Mouse (Mus musculus) A20 (cell line): ENCODE results near the gene Fmo1.

Experiments used
- DNase-seq: peaks from one replicate; pipeline ENCODE4 v3.0.0-alpha.2; 2011; ENCODE audit warnings: low read depth, low spot score

The Fmo1 gene

DNA sequence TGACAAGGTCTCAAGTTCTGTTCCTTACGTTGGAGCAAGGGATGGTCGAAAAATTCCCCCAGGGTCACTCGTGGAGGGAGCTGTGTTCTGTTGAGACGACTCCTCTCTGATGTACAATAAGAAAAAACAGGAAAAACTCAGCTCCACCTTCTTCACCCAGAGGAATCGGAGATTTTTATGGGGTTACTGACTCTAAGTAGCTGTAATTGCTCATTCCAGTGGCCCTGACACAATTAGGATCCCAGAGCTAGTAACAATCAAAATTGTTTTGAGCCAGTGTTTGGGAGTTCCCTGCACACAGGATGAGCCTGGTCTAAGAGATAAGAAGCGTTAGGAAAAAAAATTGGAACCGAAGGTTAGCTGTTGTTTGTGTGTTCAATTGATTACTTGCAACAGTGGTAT is at the start of gene Fmo1:
Gene Fmo1 (minus strand): TSS at position 331 of the 402 bp plus-strand sequence.
- no peak for DNase-seq

GRCm38 (mm10) chr1:162914932-162915556 is 48.6 kb upstream of the Fmo1 start:
- no peak for DNase-seq

GRCm38 (mm10) chr1:162912085-162912484 is 45.7 kb upstream of the Fmo1 start:
- DNase-seq: no peak

DNA sequence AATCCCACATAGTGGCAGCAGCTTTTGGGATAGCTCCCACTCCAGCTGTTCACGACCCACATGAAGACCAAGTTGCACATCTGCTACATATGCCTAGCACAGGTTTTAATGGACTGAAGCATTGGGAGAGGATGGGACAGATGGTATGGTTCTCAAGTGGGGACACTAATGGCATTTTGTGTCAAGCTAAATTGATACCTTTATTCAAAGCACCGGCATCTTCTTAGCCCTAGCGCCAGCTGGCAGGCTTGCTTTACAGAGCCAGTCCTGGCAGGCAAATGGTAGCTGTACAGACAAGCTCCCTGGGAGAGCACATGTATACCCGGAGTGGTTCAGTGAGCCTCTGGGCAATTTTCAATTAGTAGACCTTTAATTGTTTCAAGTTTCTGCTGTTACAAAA is 35.5 kb upstream of the Fmo1 start:
- DNase-seq: no peak

DNA sequence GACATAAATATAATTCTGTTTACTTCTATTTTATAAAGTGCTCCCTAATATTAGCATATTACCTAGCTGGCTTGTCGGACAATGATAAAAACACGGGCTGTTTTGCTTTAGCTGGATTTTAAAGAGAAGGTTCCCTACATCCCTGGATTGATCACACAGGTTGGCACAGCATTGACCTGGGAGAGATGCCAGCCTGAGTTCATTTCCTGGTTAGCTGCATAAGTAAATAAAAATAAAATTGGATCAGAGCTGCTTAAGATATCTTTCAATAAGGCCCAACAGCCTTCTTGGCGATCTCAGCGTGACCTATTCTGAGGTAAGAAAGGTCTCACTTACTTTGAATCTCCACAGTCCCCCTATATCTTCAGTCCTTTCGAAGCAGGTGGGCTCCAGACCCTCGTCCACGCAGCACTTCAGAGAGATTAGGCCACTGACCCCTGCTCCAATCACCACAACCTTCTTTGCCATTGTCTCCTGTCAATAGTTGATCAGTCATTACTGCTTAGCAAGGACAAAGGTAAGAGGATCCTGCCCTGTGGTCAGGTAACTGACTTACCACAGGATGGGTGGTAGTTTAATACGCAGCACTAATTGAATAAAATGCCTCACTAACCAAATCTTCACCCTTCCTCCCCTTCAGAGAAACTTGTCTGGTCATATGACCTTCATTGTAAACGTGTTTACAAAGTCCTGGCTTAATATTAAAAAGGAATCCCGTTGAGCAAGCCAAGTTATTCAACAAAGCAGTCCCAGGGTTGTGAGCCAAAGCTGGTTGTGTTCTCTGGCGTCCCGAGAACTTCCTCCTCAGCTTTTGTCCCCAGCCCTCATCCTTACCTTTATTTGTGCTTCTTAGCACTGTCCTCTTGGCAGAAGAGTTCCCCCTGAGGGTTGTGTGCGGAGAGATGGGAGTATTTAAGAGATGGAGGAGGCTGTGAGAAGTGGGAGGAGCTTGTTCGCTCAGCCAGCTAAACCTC is 31.7 kb upstream of the Fmo1 start, which contains the start of gene Fmo2:
Gene Fmo2 (minus strand): TSS at position 889 of the 974 bp plus-strand sequence.
- DNase-seq: no peak

- peak; percentile 43 for DNase-seq
These were observed 29.5 kb upstream of the Fmo1 start for GRCm38 (mm10) chr1:162895900-162896299.

GRCm38 (mm10) chr1:162893014-162893413 is 26.6 kb upstream of the Fmo1 start:
- DNase-seq: no peak

DNA sequence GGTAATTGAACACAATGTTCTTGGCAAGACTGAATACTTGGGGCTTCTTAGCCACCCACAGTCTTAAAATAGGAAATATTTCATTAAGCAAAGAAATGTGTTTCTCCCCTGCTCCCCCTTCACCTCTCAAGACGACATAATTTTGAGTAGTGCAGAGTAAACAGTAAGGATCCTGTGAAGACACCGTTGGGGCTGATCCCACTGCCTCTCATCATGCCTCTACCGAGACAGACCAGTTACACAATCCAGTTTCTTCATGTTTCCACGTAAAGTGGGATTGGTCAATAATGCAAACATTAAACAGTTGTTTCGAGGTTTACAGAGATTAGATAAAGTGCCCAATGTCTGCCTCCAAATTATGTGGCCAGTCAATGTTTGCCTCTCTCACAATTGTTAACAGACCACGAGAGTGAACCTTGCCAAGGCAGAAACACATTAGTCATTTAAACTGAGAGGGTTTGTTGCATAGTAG is 25.6 kb upstream of the Fmo1 start:
- no peak for DNase-seq

DNA sequence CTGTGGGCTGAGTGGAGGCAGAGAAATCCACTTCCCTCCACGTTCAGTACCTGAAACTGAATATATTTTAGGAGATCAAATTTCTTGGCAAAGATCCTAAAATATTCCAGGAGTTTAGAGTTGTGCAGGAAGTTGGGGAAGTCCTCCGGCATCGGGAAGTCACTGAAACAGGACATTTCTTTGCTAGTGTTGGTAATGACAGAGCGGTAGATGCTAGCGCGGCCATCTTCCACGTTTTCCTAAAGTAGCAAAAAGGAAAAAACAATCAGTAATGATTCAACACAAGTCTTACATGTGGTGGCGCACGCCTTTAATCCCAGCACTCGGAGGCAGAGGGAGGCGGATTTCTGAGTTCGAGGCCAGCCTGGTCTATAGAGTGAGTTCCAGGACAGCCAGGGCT is 22.2 kb upstream of the Fmo1 start:
- DNase-seq: no peak

- no peak for DNase-seq
These were observed 21.2 kb upstream of the Fmo1 start for GRCm38 (mm10) chr1:162887644-162888043.

DNA sequence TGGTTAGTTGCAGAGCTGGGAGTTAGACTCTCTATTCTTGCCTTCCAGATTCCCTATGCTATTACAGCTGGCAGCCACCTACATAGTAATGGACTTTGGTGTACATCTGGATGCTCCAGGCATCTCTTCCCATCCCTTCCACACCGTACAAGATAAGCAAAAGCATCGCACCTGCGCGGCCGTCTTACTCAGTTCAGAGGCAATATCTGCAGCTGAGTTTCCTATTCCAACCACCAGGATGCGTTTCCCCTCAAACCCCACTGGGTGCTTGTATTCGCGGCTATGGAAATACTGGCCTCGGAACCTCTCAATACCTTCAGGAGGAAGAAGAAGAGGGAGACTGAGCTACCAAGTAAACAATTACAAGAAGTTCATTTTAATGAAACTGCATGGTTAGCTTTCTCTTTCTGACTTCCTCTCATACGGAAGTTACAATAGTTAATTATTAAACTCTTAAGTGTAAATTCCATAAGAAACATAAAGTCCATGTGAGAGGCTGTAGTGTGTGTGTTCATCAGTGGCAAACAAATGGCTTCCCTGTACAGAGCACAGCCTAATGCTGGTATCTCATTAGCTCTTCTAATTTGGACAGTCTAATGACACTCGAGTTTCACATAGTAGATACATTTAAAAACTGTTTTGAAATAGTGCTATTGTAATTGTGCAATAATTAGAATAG is 19.9 kb upstream of the Fmo1 start:
- DNase-seq: no peak

DNA sequence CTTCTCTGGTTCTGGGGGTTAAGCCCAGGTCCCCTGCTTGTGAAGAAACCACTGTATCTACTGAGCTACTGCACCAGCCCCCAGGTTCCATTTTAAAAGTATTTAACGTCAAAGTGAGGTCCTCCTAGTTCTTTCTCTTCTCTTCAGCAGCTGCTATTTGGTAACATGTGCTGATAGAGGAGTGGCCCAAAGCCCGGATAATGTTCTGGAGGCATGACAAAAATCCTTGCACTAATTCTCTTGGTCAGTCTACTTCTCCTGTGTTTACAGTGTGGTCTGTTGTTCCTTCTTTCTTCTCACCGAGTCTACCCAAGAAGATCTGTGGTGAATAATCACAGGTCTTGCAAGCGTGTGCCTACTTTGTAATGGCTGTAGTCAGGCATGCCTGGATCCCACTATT is 16.3 kb upstream of the Fmo1 start:
- no peak for DNase-seq

GRCm38 (mm10) chr1:162879595-162880369 is 13.4 kb upstream of the Fmo1 start:
- DNase-seq: peak; percentile 56

DNA sequence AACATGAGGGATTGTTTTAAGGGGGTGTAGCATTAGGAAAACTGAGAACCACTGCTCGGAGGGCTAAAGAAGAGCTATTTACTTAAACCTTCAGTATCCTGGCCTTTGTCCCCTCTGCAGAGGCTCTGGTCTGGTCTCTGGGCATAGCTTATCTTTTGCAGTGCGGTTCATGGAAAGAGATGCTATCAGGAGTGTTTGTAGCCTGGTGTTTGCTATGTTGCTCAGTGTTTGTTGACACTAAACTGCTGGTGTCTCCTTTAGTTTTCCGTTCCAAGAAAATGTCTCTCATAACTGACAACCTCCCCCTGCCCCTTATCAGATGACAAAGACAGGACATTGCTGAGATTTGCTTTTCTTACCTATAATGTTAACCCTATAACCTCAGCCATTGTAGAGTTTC is 8.7 kb upstream of the Fmo1 start:
- no peak for DNase-seq

- no peak for DNase-seq
These were observed 5.4 kb upstream of the Fmo1 start for GRCm38 (mm10) chr1:162871701-162872311.

DNA sequence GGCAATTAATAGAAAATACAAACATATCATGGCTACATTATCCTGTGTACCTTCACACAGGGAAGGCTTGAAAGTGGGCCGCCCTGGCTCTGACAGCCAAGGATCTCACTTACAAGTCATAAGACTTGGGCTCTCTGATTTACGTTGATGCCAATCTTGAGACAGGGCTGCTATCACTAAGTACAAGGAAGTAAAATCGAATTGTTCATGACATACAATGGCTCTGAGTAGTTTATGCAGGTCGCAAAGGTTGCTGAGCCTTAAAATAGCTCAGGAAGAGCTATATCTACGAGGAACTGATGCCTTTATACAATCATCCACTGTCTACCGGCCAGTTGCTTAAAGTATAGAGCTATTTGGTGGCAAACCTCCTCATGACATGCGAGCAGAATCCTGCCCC is 4.6 kb upstream of the Fmo1 start:
- DNase-seq: no peak

- DNase-seq: no peak
These were observed 986 bp upstream of the Fmo1 start for GRCm38 (mm10) chr1:162867396-162867795.

DNA sequence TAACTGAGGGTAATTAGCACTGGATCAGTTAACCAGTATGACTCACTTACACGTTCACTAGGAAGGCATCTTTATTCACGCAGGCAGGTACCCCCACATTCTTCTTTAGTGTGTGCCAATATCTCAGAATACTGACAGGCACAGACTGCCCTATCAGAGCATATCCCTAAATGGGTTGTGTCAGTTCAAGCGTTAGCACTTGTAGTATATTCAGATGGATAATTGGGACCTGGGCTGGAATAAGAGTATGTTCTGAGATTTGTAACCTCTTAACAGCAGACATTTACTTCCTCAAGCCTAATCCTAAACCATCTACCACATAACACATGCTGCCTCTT is 948 bp downstream of the Fmo1 start:
- DNase-seq: no peak

GRCm38 (mm10) chr1:162864816-162865492 is 1.5 kb downstream of the Fmo1 start:
- DNase-seq: no peak

DNA sequence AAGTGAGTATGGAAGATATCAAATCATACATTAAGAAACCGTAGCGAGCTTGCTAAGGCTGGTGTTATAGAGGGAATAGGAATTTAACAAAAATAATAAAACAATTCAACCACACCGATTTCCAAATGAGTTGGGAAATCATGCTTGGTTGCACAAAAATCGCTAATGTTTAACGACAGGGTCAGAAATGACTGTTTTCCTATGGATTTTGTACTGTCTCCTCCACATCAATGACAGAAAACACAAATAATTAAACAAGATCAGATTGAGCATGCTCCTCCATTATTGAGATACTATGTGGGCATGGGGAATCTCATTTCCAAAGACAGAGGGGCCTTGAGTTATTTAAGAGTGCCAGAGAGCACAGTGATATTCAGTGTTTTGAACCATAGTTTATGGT is 2.1 kb downstream of the Fmo1 start:
- no peak for DNase-seq
